In genomic region chr11:75907406-75907805, GRCm38 (mm10) we compare ENCODE assay signal across 15 mouse cellular contexts.
"Had no signal": no experiment of that assay in that cellular context is flagged by ENCODE, and none has a peak within 500 bp of the region (broad histone marks: within the 10 kb centered on the region; RNA-seq: fewer than 3 reads in every experiment).

No protein-coding gene starts in this region.

- DNase-seq: kidney, adult 9 months; kidney, postnatal 4 days; liver; lung, adult 2 months; right cerebral cortex, adult 18-20 months; right cerebral cortex, postnatal 25 days; thymus, postnatal 4 days had no signal

- ATAC-seq: inflammation-experienced regulatory T-cells, adult 6 months; intestine, postnatal 0 days had no signal

- H3K27ac ChIP-seq: limb, embryonic 12.5 days; liver, embryonic 14.5 days; midbrain, embryonic 12.5 days; neural tube, embryonic 15.5 days had no signal

- H3K4me3 ChIP-seq: layer of hippocampus, adult 2 months; limb, embryonic 12.5 days; midbrain, embryonic 12.5 days; myocyte; neural tube, embryonic 15.5 days had no signal

- H3K9me3 ChIP-seq: neural tube, embryonic 15.5 days had no signal

- H3K36me3 ChIP-seq: limb, embryonic 12.5 days; midbrain, embryonic 12.5 days; neural tube, embryonic 15.5 days had no signal

- H3K27me3 ChIP-seq: limb, embryonic 12.5 days; midbrain, embryonic 12.5 days; neural tube, embryonic 15.5 days had no signal

- H3K9ac ChIP-seq: limb, embryonic 12.5 days; liver, embryonic 14.5 days; midbrain, embryonic 12.5 days; neural tube, embryonic 15.5 days had no signal

- H3K4me2 ChIP-seq: limb, embryonic 12.5 days; midbrain, embryonic 12.5 days; neural tube, embryonic 15.5 days had no signal
